Mouse (Mus musculus): ENCODE data around the gene Gstm3.
"Not testable (repeated sequence)": the region's sequence is repeated elsewhere in the genome, so short reads cannot be mapped to it uniquely, and the experiment has no call there.

Gene Gstm3

DNA sequence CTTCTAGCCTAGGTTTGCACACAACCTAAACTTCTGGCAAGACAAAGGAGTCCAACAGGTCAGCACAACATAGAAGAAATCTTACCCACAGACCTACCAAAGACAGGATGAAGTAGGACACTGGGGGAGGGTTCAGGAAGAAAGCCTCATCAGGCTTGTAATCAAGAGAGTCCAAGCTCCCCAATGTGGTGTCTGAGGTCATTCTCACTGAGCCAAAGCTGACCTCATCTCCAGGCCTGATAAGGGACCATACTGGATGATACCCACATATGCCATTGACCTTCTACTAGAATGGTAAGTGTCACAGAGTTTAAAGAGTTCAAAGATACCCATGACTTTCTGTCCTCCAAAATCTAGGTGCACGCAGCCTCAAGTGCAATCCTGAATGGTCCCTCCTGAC, 5.2 kb upstream of the Gstm3 start:
- DNase-seq (ENCODE audit: low spot score in 2 of 2), result no peak

DNA sequence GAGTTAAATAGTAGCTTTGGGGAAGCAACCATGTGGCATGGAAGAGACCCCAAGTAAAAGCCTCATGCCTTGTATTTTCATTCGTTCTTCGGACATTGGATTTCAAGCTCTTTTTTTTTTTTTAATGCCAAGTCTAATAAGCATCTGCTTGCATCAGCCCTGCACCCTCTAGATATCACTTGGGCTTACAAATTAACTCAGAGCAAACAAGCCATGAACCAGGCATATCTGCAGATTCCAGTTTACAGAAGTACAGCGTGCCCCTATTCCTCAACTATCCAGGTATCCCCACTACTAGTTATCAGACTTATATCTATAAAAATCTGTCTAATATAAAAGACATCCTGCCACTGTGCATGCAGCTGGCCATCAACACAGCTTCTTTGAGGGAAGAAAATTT, 3.0 kb upstream of the Gstm3 start:
- DNase-seq (ENCODE audit: low spot score in 2 of 2), result no peak

DNA sequence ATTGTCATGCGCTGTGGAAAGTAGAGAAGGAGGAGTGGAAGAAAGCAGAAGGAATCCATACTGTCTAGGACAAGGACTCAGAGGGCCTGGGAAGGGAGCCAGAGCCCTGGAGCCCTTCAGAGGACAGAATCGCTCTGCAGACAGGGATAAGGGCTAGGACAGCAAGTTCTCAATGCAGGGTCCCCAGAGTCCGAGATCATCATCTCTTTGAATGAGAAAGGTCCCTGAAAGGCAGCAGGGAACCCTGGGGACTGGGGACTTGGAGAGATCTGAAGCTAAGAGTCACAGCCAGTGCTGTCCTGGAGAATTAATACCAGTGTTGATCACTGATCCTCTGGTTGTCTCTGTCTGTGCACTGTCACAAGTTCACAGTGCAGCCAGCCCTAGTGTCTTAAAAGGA, 2.0 kb upstream of the Gstm3 start:
- DNase-seq (ENCODE audit: low spot score in 2 of 2), result not testable (repeated sequence)

DNA sequence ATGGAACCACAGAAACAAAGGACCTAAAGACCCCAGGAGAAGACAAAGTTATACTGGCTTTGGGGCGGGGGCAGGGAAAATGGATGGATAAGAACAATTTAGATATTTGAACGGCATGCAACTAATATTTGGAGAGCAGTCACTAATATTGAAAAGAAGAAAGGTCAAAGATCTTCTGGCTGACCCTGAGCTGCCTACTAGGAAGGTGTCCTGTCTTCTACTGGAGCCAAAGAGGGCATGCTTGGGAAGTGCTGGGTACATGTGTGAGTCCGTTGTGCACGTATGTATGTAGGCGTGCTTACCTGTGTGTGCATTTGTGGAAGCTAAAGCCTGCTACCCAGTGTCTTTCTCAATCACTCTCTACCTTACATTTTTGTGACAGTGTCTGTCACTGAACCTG, 2.5 kb downstream of the Gstm3 start:
- DNase-seq (ENCODE audit: low spot score in 2 of 2), result no peak

DNA sequence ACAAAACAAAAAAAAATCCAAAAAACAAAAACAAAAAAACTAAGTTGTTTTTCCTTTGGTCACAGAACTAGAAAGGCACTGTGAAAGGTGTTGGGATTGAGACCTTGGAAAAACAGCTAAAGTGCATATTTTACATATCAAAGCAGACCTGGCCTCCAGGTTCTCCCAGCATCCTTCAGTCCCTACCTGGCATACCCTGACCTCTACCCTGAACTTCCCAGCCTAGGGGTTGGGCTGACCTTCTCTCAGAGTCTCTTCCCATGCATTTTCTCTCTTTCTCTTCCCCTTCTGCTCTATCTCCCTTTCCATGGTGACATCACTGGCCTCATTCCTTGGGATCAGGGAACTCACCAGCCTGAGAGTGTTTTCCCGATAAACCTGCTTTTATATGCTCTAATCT, 3.5 kb downstream of the Gstm3 start:
- DNase-seq (ENCODE audit: low spot score in 2 of 2), result no peak

DNA sequence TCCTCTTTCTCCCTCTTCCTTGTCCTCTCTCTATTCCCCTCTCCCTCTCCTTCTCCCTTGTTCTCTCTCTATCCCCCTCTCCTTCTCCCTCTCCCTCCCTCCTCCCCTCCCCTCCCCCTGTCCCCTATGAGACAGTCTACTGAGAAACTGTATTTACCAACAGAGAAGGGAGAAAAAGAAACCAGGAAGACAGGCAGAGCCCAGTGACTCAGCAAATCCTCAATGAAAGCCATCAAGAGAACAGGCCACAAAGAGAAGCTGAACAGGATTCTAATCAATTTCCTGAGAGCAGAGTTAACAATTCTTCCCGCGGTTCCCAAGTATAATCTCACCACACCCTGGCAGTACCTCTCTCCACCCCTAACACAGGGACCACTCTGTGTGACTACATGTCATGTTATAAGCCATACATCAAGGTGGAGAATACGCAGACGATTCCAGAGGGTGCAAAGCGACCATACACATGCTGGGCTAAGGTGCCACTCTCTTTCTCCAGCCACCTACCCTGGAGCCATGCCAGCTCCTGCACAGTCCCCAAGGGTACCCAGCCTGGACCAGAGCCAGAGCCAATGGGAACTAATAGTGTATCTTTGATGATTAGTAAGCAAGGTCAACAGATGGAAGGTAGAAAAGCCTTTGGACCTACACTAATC, 4.3 kb downstream of the Gstm3 start:
- no peak for DNase-seq (ENCODE audit: low spot score in 2 of 2)

DNA sequence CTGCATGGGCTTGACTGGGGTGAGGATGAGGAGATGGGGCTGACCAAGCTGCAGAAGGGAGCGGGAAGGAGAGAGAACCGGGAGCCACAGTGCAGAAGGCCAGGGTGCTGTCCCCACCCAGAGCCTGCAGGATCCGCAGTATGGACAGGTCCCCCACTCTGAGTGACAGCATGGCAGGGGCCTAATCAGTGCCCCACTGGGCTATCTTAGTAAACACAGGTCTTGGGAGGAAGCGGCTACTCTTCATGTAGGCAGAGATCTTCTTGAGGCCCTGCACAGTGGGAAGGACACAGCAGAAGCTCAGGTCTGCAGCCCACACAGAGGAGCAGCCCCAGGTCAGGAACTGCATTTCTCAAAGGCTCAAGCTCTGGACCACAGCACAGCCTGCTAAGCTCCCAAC, 5.1 kb downstream of the Gstm3 start:
- no peak for DNase-seq (ENCODE audit: low spot score in 2 of 2)

DNA sequence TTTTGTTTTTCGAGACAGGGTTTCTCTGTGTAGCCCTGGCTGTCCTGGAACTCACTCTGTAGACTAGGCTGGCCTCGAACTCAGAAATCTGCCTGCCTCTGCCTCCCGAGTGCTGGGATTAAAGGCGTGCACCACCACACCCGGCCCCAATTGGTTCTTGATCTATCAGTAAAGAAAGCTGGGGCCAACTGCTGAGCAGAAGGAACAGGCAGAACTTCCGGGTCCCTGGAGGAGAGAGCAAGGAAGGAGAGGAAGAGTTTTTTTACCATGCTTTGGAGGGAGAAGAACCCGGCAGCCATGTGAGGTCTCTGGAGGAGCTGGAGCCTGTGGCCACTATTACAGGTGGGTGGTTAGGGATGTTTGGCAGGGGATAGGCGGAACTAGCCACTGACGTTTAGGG, 13.8 kb downstream of the Gstm3 start:
- not testable (repeated sequence) for DNase-seq (ENCODE audit: low spot score in 2 of 2)

DNA sequence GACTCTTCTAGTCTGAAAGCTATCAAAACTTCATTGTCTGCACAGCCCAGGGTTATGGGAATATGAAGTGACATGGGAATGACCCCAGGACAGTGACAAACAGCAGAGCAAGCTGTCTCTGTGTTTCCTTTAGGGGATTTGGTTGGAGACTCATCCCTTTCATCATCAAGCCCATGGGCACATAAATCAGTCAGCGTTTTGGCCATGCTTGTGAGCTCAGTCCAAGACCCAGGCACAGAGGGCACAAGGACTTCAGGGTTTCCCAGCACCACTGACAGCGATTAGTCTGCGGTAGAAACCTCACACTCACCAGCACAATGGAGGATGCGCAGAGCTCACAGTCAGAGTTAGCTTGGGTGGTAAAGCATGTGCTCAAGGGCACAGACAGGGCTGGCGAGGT, 15.2 kb downstream of the Gstm3 start:
- no peak for DNase-seq (ENCODE audit: low spot score in 2 of 2)

DNA sequence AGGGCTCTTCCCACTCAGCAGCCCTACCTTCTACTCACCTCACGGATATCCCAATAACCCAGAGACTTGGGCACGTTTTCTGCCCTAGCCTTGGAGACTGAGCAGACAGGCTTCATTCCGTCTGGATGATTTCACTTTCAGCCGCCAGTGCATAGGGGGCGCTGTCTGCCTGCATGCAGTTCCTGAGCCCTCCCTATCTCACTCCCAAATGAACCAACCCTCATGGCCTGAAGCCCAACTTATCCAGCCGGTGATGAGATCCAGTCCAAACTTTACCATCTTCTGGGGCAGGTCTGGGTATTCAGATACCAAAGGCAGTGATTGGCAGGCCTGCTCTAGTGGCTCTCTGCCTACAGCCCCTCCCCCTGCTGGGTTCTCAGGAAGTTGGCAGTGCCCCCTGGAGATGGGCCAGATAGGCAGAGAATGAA, 15.7 kb downstream of the Gstm3 start:
- DNase-seq (ENCODE audit: low spot score in 2 of 2), result peak in 1 of 2 experiments; percentile 29

DNA sequence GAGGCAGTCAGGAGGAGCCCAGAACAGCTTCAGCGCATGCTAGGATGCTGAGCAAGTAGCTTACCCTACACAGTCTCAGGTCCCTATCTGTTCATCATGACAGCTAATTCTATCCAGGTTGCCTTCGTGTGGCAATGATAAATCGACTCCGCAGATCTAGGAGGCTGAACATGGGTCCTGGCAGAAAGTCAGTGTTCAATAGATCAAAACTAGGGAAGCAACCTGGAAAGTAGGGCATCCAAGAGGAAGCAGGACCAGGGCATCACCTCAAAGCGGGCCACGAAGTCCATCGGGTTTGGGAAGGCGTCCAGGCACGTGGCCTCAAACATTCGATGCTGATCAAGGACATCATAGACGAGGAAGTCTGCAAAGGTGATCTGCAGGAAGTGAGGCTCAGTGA, 18.6 kb downstream of the Gstm3 start:
- no peak for DNase-seq (ENCODE audit: low spot score in 2 of 2)

DNA sequence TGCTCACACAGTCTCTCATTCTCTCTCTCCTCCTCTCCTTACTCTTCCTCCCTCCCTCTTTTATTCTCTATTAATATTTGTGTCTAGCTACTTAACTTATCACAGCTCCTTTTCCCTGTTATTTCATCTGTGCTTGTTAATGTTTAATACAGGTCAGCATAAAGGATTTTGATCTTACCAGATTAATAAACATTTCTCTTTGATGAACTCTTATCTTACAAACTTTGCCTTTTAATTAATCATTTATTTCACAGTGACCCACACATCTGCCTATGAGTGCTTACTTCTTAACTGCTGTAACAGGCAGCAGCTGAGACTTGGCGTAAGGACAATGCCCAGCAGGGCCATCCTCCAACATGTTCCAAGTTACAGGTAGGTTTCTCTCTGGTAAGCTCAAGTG, 19.6 kb downstream of the Gstm3 start:
- DNase-seq (ENCODE audit: low spot score in 2 of 2), result not testable (repeated sequence)

DNA sequence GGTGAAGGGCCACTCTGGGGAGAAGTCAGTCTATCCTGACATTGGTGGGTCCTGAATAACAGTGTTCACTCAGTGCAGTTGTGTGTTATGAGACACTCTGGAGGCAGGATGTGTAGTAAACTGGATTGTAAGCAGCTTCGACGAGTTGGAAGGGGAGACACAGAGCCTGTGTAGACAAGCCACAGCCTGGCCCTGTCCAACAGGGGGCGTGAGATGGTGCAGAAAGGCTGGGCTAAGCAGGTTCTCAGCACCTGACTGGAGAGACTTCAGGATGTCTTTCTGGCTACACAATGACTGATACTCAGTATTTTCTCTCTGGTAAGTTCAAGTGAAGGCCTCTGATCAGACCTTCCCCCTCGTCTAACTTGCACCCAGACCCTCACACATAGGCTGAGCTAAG, 23.4 kb downstream of the Gstm3 start:
- no peak for DNase-seq (ENCODE audit: low spot score in 2 of 2)

DNA sequence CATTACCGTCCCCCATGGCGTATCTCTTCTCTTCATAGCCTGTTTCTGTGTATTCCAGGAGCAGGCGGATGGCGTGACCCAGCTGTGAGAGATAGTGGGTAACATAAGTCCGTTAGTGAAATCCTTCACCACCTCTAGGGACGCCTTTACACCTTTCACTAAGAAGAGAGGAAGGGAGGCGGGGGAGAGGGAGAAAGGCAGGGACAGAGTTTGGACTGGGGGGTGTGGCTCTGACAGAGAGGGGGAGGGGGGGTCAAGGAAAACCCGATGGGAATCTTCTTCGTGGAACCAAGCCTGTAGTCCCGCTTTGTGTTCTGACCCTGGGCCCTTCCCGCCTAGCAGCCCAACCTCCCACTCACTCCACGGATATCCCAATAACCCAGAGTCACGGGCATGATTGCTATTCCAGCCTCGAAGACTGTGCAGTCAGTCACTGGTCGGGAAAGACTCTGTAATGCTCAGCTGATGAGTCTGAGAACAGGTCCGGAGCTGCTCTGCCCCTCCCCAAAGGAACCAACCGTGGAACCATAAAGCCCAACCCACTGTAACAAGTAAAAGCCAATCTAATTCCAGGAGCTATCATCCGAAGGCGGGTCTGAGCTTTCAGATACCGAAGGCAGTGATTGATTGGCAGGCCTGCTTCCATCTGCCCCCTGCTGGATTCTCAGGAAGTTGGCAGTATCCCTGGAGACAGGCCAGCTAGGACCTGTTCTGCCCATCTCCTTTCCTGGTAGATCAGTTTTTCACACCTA, 25.7 kb downstream of the Gstm3 start, which contains the start of gene Gstm6:
Gstm6 (minus strand) TSS at position 511 of the 752 bp plus-strand sequence.
- no peak for DNase-seq (ENCODE audit: low spot score in 2 of 2)

DNA sequence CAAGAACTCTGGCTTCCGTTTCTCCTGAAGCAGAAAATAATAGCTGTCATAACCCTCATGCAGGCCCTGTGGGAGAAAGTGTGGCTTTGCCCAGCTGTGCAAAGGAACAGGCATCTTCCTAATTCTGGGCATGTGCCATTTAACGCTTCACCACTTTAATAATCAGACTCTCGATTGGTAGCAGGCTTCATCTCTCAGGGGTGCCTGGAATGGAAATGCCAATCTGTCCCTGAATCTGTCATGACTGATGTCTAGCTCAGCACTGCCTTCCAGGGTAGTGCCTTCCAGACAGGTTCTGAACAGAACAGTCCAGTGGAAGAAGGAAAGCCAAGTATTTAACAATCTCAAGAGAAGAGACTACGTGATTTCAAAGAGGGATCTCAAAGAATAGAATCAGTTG, 27.8 kb downstream of the Gstm3 start:
- DNase-seq (ENCODE audit: low spot score in 2 of 2), result no peak

DNA sequence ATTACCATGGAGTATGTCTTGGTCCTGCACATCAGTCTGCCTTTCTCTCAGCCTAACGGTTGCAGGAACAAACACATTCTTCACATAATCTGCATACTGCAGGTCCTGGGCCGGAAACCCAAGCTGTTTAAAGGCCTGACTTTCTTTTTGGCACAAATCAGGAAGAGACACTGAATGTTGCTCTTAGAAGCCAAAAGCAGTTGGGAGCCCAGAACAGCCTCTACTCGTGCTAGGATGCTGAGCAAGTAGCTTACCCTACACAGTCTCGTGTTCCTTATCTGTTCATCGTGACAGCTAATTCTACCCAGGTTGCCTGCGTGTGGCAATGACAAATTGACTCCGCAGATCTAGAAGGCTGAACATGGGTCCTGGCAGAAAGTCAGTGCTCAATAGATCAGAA, 28.6 kb downstream of the Gstm3 start:
- DNase-seq (ENCODE audit: low spot score in 2 of 2), result no peak

DNA sequence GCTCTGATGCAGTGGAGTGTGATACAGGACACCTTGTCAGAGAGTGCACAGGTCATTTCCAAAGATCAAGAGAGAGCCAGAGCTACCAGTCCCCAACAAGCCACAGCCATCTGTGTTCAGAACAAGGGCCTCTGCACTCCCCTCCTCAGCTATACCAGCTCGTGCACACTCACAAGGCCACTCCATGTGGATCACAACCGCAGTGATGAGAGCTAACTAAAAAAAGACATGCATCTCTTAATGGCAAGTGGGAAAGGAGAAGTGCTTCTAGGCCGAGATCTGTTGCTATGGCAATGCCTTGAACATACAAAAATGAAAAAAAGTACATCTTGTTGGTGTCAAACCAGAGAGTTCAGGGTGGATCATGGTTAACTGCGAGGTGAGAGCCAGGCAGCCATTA, 29.3 kb downstream of the Gstm3 start:
- no peak for DNase-seq (ENCODE audit: low spot score in 2 of 2)

DNA sequence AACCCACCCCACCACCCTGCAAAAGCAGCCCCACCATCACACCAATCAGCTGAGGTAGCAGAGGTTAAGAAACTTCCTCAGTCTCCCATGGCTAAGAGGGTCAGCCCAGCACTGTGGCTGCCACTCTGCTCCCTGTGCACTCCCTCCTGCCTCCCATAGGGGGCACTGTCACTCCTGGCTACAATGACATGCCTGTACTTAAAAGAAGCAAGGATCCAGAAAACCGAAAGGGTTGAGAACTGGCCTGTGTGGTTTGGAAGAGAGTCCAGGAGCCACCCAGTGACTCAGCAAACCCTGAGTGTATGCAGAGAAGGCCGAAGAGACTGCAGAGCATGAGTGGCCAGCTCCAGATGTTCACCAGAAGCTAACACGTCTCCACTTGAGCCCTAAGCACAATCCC, 29.7 kb downstream of the Gstm3 start:
- DNase-seq (ENCODE audit: low spot score in 2 of 2), result peak; percentile 37 to 77

DNA sequence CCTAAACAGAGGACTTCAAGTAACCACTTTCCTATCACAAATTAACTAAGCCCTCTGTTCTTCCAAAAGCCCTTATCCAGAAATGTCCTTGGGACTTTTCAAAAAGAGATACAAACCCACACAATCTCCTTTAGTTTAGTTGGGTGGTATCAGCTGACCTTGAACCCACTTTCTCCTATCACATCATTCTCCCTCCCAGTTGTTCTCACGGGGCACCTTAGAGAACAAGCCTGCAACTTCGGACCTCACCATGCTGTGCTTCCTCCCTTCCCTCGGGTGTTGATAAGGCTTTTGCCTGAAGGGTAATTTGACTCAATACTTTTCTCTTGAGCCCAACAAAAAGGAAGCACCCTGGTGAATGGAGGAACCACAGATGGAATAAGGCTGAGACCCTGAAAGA, 33.2 kb downstream of the Gstm3 start:
- DNase-seq (ENCODE audit: low spot score in 2 of 2), result no peak

DNA sequence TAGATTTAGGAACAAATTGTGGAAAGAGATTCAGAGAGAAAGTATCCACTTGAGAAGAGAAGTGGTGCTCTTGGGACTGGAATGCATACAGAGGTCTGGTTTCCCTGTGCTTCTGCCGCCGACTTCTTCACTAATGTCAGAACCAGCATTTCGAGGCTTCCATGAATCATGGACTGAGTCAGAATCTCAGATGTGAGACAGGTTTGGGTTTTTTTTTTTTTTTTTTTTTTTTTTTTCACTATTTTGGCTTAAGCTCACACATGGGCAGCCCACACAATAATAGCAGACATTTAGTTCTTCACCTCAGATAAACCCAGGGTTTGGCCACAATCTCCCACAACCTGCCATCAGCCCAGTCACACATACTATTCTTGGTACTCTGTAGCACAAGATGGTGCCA, 33.8 kb downstream of the Gstm3 start:
- DNase-seq (ENCODE audit: low spot score in 2 of 2), result no peak

DNA sequence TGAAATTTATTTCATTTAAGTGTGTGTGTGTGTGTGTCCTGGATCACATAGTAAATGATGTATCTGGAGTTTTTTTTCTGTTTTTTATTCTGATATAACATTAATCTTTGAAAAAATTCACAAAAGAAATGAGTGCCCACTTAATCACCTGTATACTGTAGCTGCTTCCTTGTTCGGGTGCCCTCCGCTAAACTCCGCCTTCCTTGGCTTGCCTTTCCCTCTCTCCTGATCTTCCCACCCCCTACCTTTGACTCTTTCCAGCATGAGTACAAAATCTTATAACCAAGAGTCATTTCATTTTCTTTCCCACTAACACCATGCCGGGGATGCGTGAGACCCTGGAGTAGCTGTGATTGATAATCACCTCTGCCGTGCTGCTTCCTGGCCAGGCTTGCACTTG, 37.0 kb downstream of the Gstm3 start:
- no peak for DNase-seq (ENCODE audit: low spot score in 2 of 2)

DNA sequence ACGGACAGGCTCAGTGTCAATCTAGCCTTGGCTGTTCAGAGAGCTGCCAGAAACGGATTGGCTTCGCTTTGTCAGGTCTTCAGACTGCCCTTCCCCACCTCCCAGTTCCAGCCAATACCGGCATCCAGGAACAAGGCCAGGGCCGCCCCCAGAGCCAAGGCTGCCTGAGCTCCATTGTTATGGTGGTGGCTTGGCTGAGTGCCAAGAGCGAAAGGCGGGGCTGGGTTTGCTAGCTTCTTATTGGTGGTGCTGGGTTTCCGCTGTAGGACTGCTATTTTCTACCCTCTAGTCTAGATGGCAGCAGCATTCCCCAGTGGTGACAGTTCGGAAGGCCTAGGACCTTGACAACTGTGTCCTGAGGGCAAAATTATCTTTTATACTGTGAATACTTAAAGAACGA, 37.4 kb downstream of the Gstm3 start, which contains the start of gene Gstm7:
Gstm7 (minus strand) TSS at position 148 of the 400 bp plus-strand sequence.
- DNase-seq (ENCODE audit: low spot score in 2 of 2), result peak; percentile 85 to 91

DNA sequence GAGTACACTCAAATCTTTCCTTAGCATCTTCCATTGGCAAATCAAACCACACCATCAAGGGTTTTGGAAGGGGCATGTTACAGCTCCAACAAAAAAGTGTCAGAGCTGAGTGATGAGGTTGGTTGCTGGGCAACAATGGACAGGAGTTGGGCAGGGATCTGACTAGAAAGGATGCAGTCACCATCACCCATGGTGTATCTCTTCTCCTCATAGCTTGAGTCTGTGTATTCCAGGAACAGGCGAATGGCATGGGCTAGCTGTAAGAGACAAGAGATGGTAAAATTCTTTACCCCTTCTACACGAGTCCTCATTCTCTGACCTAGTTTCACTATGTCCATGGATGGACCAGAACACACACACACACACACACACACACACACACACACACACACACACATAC, 37.9 kb downstream of the Gstm3 start:
- no peak for DNase-seq (ENCODE audit: low spot score in 2 of 2)

All from spleen, postnatal 4 days (tissue).